Mouse (Mus musculus): ENCODE measurements around the gene Crocc2. TPM values are rescaled to one million over a fixed set of nuclear protein-coding genes. Genes with fewer than 3 reads are reported as not detected.

Crocc2 gene
- polyA plus RNA-seq, 2 experiments, result 0.17 to 0.39 TPM

- peak; percentile 54 for DNase-seq (ENCODE audit: low spot score)
Observed at GRCm38 (mm10) chr1:93225226-93225625, 56.7 kb downstream of the Crocc2 start.

GRCm38 (mm10) chr1:93225731-93226520 is 57.4 kb downstream of the Crocc2 start:
- WGBS, result 56% methylated on average over 5 of the region's 5 CpGs
- no peaks in the 10 kb centered on the region for H3K9me3 ChIP-seq (ENCODE audit: control insufficient read depth, low read length)
- H3K27me3 ChIP-seq (ENCODE audit: control insufficient read depth, insufficient read depth, low read length), result no peaks in the 10 kb centered on the region
- ATAC-seq (ENCODE audit: low FRiP score, low read depth) (no peak), DNase-seq (ENCODE audit: low spot score) (no peak)
- H3K9ac ChIP-seq (ENCODE audit: low read depth, low read length, severe bottlenecking), result no peak overlapping the region
- peak overlapping the region; percentile 69 for H3K27ac ChIP-seq (replicated peaks; ENCODE audit: low read depth, low read length)
- H3K4me1 ChIP-seq (ENCODE audit: control insufficient read depth, insufficient read depth, low read length), result peaks cover 55% of the 10 kb centered on the region
- H3K4me2 ChIP-seq (replicated peaks; ENCODE audit: low read depth, low read length, severe bottlenecking), result no peak overlapping the region
- H3K4me3 ChIP-seq (replicated peaks; ENCODE audit: low read length), result no peak overlapping the region
- no peak for TF ChIP-seq POLR2A (IDR thresholded peaks at IDR 0.05; ENCODE audit: borderline replicate concordance, extremely low read depth, insufficient read depth, insufficient read length)
- H3K36me3 ChIP-seq (ENCODE audit: control insufficient read depth, insufficient read depth, low read length), result no peaks in the 10 kb centered on the region

More at GRCm38 (mm10) chr1:93225226-93225625, 56.7 kb downstream of the Crocc2 start:
- ATAC-seq (ENCODE audit: low FRiP score, low read depth), result peak; percentile 16; the same call in 1 of the 2 replicates
- no peaks in the 10 kb centered on the region for H3K27me3 ChIP-seq (ENCODE audit: control insufficient read depth, insufficient read depth, low read length)
- no peak overlapping the region for H3K9ac ChIP-seq (ENCODE audit: low read depth, low read length, severe bottlenecking)
- H3K4me3 ChIP-seq (replicated peaks; ENCODE audit: low read length), result no peak overlapping the region
- peaks cover 62% of the 10 kb centered on the region for H3K4me1 ChIP-seq (ENCODE audit: control insufficient read depth, insufficient read depth, low read length)
- H3K36me3 ChIP-seq (ENCODE audit: control insufficient read depth, insufficient read depth, low read length), result no peaks in the 10 kb centered on the region
- H3K9me3 ChIP-seq (ENCODE audit: control insufficient read depth, low read length), result no peaks in the 10 kb centered on the region
- WGBS, result 10% methylated on average over 4 of the region's 4 CpGs
- no peak overlapping the region for H3K4me2 ChIP-seq (replicated peaks; ENCODE audit: low read depth, low read length, severe bottlenecking)
- TF ChIP-seq POLR2A (IDR thresholded peaks at IDR 0.05; ENCODE audit: borderline replicate concordance, extremely low read depth, insufficient read depth, insufficient read length), result no peak
- peak overlapping the region; percentile 11; the same call in 1 of the 2 replicates for H3K27ac ChIP-seq (replicated peaks; ENCODE audit: low read depth, low read length)

GRCm38 (mm10) chr1:93227303-93227975 is 58.9 kb downstream of the Crocc2 start:
- no peak overlapping the region for H3K9ac ChIP-seq (ENCODE audit: low read depth, low read length, severe bottlenecking)
- H3K36me3 ChIP-seq (ENCODE audit: control insufficient read depth, insufficient read depth, low read length), result no peaks in the 10 kb centered on the region
- TF ChIP-seq POLR2A (IDR thresholded peaks at IDR 0.05; ENCODE audit: borderline replicate concordance, extremely low read depth, insufficient read depth, insufficient read length), result no peak
- no peaks in the 10 kb centered on the region for H3K9me3 ChIP-seq (ENCODE audit: control insufficient read depth, low read length)
- DNase-seq (ENCODE audit: low spot score) (peak; percentile 62), ATAC-seq (ENCODE audit: low FRiP score, low read depth) (peak; percentile 70)
- H3K4me1 ChIP-seq (ENCODE audit: control insufficient read depth, insufficient read depth, low read length), result peaks cover 56% of the 10 kb centered on the region
- no peak overlapping the region for H3K4me3 ChIP-seq (replicated peaks; ENCODE audit: low read length)
- no peak overlapping the region for H3K4me2 ChIP-seq (replicated peaks; ENCODE audit: low read depth, low read length, severe bottlenecking)
- H3K27me3 ChIP-seq (ENCODE audit: control insufficient read depth, insufficient read depth, low read length), result no peaks in the 10 kb centered on the region
- H3K27ac ChIP-seq (replicated peaks; ENCODE audit: low read depth, low read length), result peak overlapping the region; percentile 50
- WGBS, result 32% methylated on average over 7 of the region's 7 CpGs

GRCm38 (mm10) chr1:93227976-93228365 is 59.4 kb downstream of the Crocc2 start:
- Histone ChIP-seq H3K9ac (ENCODE audit: low read depth, low read length, severe bottlenecking) (no peak overlapping the region), H3K27ac (replicated peaks; ENCODE audit: low read depth, low read length) (0 out of 2 replicates have a peak overlapping the region, but pooled peaks have one; percentile 50), H3K4me3 (replicated peaks; ENCODE audit: low read length) (no peak overlapping the region), H3K4me2 (replicated peaks; ENCODE audit: low read depth, low read length, severe bottlenecking) (no peak overlapping the region), H3K4me1 (ENCODE audit: control insufficient read depth, insufficient read depth, low read length) (peaks cover 61% of the 10 kb centered on the region), H3K27me3 (ENCODE audit: control insufficient read depth, insufficient read depth, low read length) (no peaks in the 10 kb centered on the region), H3K36me3 (ENCODE audit: control insufficient read depth, insufficient read depth, low read length) (no peaks in the 10 kb centered on the region), H3K9me3 (ENCODE audit: control insufficient read depth, low read length) (no peaks in the 10 kb centered on the region)
- WGBS, result 89% methylated on average over 7 of the region's 7 CpGs
- no peak for TF ChIP-seq POLR2A (IDR thresholded peaks at IDR 0.05; ENCODE audit: borderline replicate concordance, extremely low read depth, insufficient read depth, insufficient read length)
- ATAC-seq (ENCODE audit: low FRiP score, low read depth), result no peak
- DNase-seq (ENCODE audit: low spot score), result no peak

- Histone ChIP-seq H3K4me2 (replicated peaks; ENCODE audit: low read depth, low read length, severe bottlenecking) (no peak overlapping the region), H3K4me1 (ENCODE audit: control insufficient read depth, insufficient read depth, low read length) (peaks cover 62% of the 10 kb centered on the region), H3K4me3 (replicated peaks; ENCODE audit: low read length) (no peak overlapping the region), H3K9me3 (ENCODE audit: control insufficient read depth, low read length) (no peaks in the 10 kb centered on the region), H3K9ac (ENCODE audit: low read depth, low read length, severe bottlenecking) (no peak overlapping the region), H3K36me3 (ENCODE audit: control insufficient read depth, insufficient read depth, low read length) (no peaks in the 10 kb centered on the region), H3K27me3 (ENCODE audit: control insufficient read depth, insufficient read depth, low read length) (no peaks in the 10 kb centered on the region), H3K27ac (replicated peaks; ENCODE audit: low read depth, low read length) (no peak overlapping the region)
- no peak for TF ChIP-seq POLR2A (IDR thresholded peaks at IDR 0.05; ENCODE audit: borderline replicate concordance, extremely low read depth, insufficient read depth, insufficient read length)
- WGBS, result 81% methylated on average over 5 of the region's 6 CpGs
- ATAC-seq (ENCODE audit: low FRiP score, low read depth) (no peak), DNase-seq (ENCODE audit: low spot score) (no peak)
Observed at GRCm38 (mm10) chr1:93229221-93229620, 60.7 kb downstream of the Crocc2 start.

Measured in limb, embryonic 14.5 days (tissue).